ENCODE assay signal across 8 mouse cellular contexts in the genomic region with DNA sequence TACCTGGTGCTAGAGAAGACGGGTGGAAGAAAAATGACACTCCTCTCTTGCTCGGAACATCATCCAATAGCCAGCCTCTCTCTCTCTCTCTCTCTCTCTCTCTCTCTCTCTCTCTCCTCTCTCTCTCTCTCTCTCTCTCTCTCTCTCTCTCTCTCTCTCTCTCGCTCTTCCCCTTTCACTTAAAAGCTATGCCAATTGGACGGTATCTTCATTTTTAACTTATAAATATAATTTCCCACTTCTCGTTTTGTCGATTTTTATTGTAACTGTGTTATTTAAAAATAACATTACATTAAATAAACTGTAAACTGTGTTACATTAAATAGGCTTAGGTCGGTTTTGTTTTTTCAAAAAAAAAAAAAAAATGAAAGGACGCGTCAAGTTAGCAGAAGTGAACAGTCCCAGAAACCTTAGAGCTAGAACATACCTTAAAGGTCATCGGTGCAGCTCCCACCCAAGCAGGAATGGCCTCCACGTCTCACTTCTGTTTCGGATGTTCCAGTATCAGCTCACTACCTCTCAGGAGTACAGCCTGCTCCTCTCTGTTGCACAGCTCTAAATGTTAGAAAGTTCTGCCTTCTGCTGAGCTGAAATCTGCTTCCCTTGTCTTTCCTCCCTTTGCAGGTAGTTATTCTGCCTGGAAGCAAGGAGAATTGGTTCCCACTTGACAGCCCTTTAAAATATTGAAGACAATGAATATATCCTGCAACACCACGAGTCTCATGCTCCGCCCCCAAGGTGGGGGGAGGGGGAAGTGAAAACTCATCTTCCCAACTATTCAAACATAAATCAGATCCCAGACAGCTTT. TPM values are rescaled to one million over a fixed set of nuclear protein-coding genes. Genes with fewer than 3 reads are reported as not detected.
A peak's percentile ranks its signal among the peaks of the same experiment; 100 is the strongest.
DNase-seq lines count a peak whose midpoint lies in the region; ATAC-seq and TF ChIP-seq lines count a peak whose summit lies in the region.

TSS of gene Gapvd1 (minus strand) at position 682 of the 808 bp plus-strand sequence.

- H3K4me1 ChIP-seq in embryonic facial prominence, embryonic 10.5 days, result peaks cover 17% of the 10 kb centered on the region
- peaks cover 2% of the 10 kb centered on the region for H3K4me1 ChIP-seq in heart, adult 2 months (ENCODE audit: control insufficient read depth, insufficient read depth, low read length)
- H3K4me1 ChIP-seq in limb, embryonic 15.5 days, result peaks cover 12% of the 10 kb centered on the region

- peaks cover under 1% of the 10 kb centered on the region for H3K36me3 ChIP-seq in C2C12 (ENCODE audit: control insufficient read depth, insufficient read depth)
- H3K36me3 ChIP-seq in embryonic facial prominence, embryonic 10.5 days (replicated peaks), result no peaks in the 10 kb centered on the region
- H3K36me3 ChIP-seq in heart, adult 2 months (ENCODE audit: control insufficient read depth, insufficient read depth, low read length), result peaks cover 7% of the 10 kb centered on the region
- H3K36me3 ChIP-seq in limb, embryonic 15.5 days, result no peaks in the 10 kb centered on the region

- H3K27me3 ChIP-seq in C2C12 (ENCODE audit: control insufficient read depth, insufficient read depth, insufficient read length), result no peaks in the 10 kb centered on the region
- H3K27me3 ChIP-seq in embryonic facial prominence, embryonic 10.5 days (replicated peaks; ENCODE audit: low read depth, poor library complexity, severe bottlenecking), result no peaks in the 10 kb centered on the region
- no peaks in the 10 kb centered on the region for H3K27me3 ChIP-seq in heart, adult 2 months (ENCODE audit: control insufficient read depth, insufficient read depth, low read length)
- no peaks in the 10 kb centered on the region for H3K27me3 ChIP-seq in limb, embryonic 15.5 days

- peak within 1 kb of the TSS; percentile 100 for H3K9ac ChIP-seq in heart, adult 2 months (ENCODE audit: low read depth, low read length)
- peak within 1 kb of the TSS; percentile 94 for H3K9ac ChIP-seq in limb, embryonic 15.5 days

- DNase-seq in adrenal gland, adult (ENCODE audit: inconsistent age in 2 of 2, low spot score in 1 of 2), result peak; percentile 50 to 83
- DNase-seq in embryonic facial prominence, embryonic 10.5 days (ENCODE audit: low spot score), result peak; percentile 65
- peak; percentile 22 to 35 for DNase-seq in heart, adult 2 months
- DNase-seq in kidney, adult 18-20 months, result peak; percentile 31
- no peak for DNase-seq in T-cell, adult 2 months (ENCODE audit: low spot score)

- H3K4me2 ChIP-seq in limb, embryonic 15.5 days, result peak within 1 kb of the TSS; percentile 59

- no peak for TF ChIP-seq POLR2A in heart, adult 2 months (IDR thresholded peaks at IDR 0.05; ENCODE audit: insufficient read depth, low read depth, low read length)

- H3K4me3 ChIP-seq in C2C12 (ENCODE audit: insufficient read depth, poor library complexity, severe bottlenecking), result peak within 1 kb of the TSS; percentile 90
- peak within 1 kb of the TSS; percentile 94 for H3K4me3 ChIP-seq in embryonic facial prominence, embryonic 10.5 days
- H3K4me3 ChIP-seq in heart, adult 2 months, result peak within 1 kb of the TSS; percentile 79
- peak within 1 kb of the TSS; percentile 92 for H3K4me3 ChIP-seq in limb, embryonic 15.5 days

- no peak for ATAC-seq in limb, embryonic 15.5 days (ENCODE audit: insufficient number of reproducible peaks, low FRiP score, low TSS enrichment, low read depth)
- ATAC-seq in monocyte, adult 5-6 weeks (replicated peaks; ENCODE audit: insufficient number of reproducible peaks, low FRiP score, low TSS enrichment, poor library complexity, severe bottlenecking), result peak; percentile 68

- no peak for TF ChIP-seq EP300 in heart, adult 2 months (IDR thresholded peaks at IDR 0.05; ENCODE audit: insufficient read depth, low read depth, low read length)

- no peak for TF ChIP-seq CTCF in C2C12 (IDR thresholded peaks at IDR 0.05; ENCODE audit: control insufficient read depth, insufficient read depth, insufficient read length)
- no peak for TF ChIP-seq CTCF in heart, adult 2 months (IDR thresholded peaks at IDR 0.05)

- H3K27ac ChIP-seq in embryonic facial prominence, embryonic 10.5 days (replicated peaks), result peak within 1 kb of the TSS; percentile 97
- H3K27ac ChIP-seq in heart, adult 2 months, result peak within 1 kb of the TSS; percentile 94
- H3K27ac ChIP-seq in limb, embryonic 15.5 days, result peak within 1 kb of the TSS; percentile 92

- H3K79me2 ChIP-seq in C2C12 (ENCODE audit: control insufficient read depth, insufficient read depth), result peaks cover 45% of the 10 kb centered on the region
- H3K79me2 ChIP-seq in heart, adult 2 months (replicated peaks; ENCODE audit: control insufficient read depth, insufficient read depth, low read length), result peaks cover 2% of the 10 kb centered on the region; the same call in 1 of the 2 replicates

- WGBS in embryonic facial prominence, embryonic 10.5 days, result under 1% methylated on average over 14 of the region's 14 CpGs
- 1% methylated on average over 14 of the region's 14 CpGs for WGBS in heart, adult 2 months
- WGBS in limb, embryonic 15.5 days, result 1% methylated on average over 14 of the region's 14 CpGs

- no peaks in the 10 kb centered on the region for H3K9me3 ChIP-seq in embryonic facial prominence, embryonic 10.5 days
- no peaks in the 10 kb centered on the region for H3K9me3 ChIP-seq in limb, embryonic 15.5 days

- H3K79me3 ChIP-seq in C2C12 (ENCODE audit: low read depth), result peaks cover 38% of the 10 kb centered on the region

- intact Hi-C loops in heart, adult 2 months (cut with DNase I), result loop anchor here (1.0 kb wide), 1 partner anchor 18 kb away; no protein-coding TSS in a partner anchor

- peak within 1 kb of the TSS; percentile 92 for H3ac ChIP-seq in C2C12 (ENCODE audit: control insufficient read depth, insufficient read length, low read depth)

TF ChIP-seq in C2C12, 6 proteins besides CTCF, POLR2A, EP300 and RAD21:
- TF ChIP-seq MYOG (IDR thresholded peaks at IDR 0.05; ENCODE audit: control insufficient read depth, extremely low read depth, insufficient read length) (no peak), MAX (IDR thresholded peaks at IDR 0.05) (no peak), MYOD1 (IDR thresholded peaks at IDR 0.05; ENCODE audit: control insufficient read depth, insufficient read length, low read depth) (no peak), USF1 (IDR thresholded peaks at IDR 0.05; ENCODE audit: low read depth) (no peak), CEBPB (IDR thresholded peaks at IDR 0.05; ENCODE audit: low read depth) (no peak), FOSL1 (IDR thresholded peaks at IDR 0.05; ENCODE audit: insufficient read depth, low read length, poor library complexity, severe bottlenecking) (no peak)

RNA-seq across cellular contexts. Expression of gene Gapvd1, which starts in this region (rescaled TPM):
- polyA plus RNA-seq in C2C12 (2012; fragmentation: generic; extraction: Trizol), result 23.6 TPM
- 80.6 and 87.1 TPM in 2 replicates for polyA plus RNA-seq in embryonic facial prominence, embryonic 10.5 days (2016; fragmentation: Nextera tagmentation; extraction: Ambion mirVana)
- total RNA-seq in heart, adult 2 months (2021), result 10 to 100 TPM; 35.5 to 36.7 TPM
- polyA plus RNA-seq in heart, adult 2 months (2012; rRNA removed), result 10.2 and 17.7 TPM in 2 replicates
- 84.6 and 85.5 TPM in 2 replicates for polyA plus RNA-seq in limb, embryonic 15.5 days (2015; fragmentation: Nextera tagmentation; extraction: Ambion mirVana)
- 98.2 to 140 TPM (median 107 TPM) in 3 replicates for total RNA-seq in monocyte, adult 5-6 weeks (2017)
